Mouse (Mus musculus) left cerebral cortex, adult 9 months (tissue): ENCODE data around the gene Eya2.

Source experiments
- DNase-seq, 2 experiments: peaks; one replicate each; pipeline ENCODE4 v3.0.0; 2022; ENCODE audit warnings: low spot score in 2 of 2

Eya2 gene

GRCm38 (mm10) chr2:165717182-165718176 is 122.6 kb downstream of the Eya2 start:
- peak; percentile 13 to 16 for DNase-seq

GRCm38 (mm10) chr2:165719382-165719781 is 124.5 kb downstream of the Eya2 start:
- DNase-seq: no peak

GRCm38 (mm10) chr2:165721941-165722340 is 127.1 kb downstream of the Eya2 start:
- DNase-seq: no peak

GRCm38 (mm10) chr2:165732552-165733238 is 137.9 kb downstream of the Eya2 start:
- no peak for DNase-seq

- no peak for DNase-seq
Observed at GRCm38 (mm10) chr2:165733701-165734100, 138.9 kb downstream of the Eya2 start.

- no peak for DNase-seq
Observed at GRCm38 (mm10) chr2:165736297-165736696, 141.5 kb downstream of the Eya2 start.

- no peak for DNase-seq
Observed at GRCm38 (mm10) chr2:165740381-165740780, 145.5 kb downstream of the Eya2 start.

GRCm38 (mm10) chr2:165740982-165741381 is 146.2 kb downstream of the Eya2 start:
- DNase-seq: no peak

GRCm38 (mm10) chr2:165741526-165742050 is 146.8 kb downstream of the Eya2 start:
- DNase-seq: no peak

GRCm38 (mm10) chr2:165742210-165742786 is 147.5 kb downstream of the Eya2 start:
- no peak for DNase-seq

- no peak for DNase-seq
Observed at GRCm38 (mm10) chr2:165745306-165746098, 150.7 kb downstream of the Eya2 start.

GRCm38 (mm10) chr2:165747975-165748374 is 153.1 kb downstream of the Eya2 start:
- no peak for DNase-seq

GRCm38 (mm10) chr2:165748426-165748825 is 153.6 kb downstream of the Eya2 start:
- no peak for DNase-seq

GRCm38 (mm10) chr2:165751068-165751467 is 156.2 kb downstream of the Eya2 start:
- DNase-seq: peak in 1 of 2 experiments; percentile 23

GRCm38 (mm10) chr2:165752704-165753103 is 157.9 kb downstream of the Eya2 start:
- no peak for DNase-seq

- DNase-seq: no peak
Observed at GRCm38 (mm10) chr2:165757799-165758198, 163.0 kb downstream of the Eya2 start.

GRCm38 (mm10) chr2:165758534-165758933 is 163.7 kb downstream of the Eya2 start:
- DNase-seq: peak in 1 of 2 experiments; percentile 12

- DNase-seq: no peak
Observed at GRCm38 (mm10) chr2:165759421-165759985, 164.7 kb downstream of the Eya2 start.

- no peak for DNase-seq
Observed at GRCm38 (mm10) chr2:165768805-165769358, 174.1 kb downstream of the Eya2 start.

GRCm38 (mm10) chr2:165769375-165769948 is 174.6 kb downstream of the Eya2 start:
- DNase-seq: no peak
